Mouse (Mus musculus): ENCODE results near the gene Scrn3. TPM values are rescaled to one million over a fixed set of nuclear protein-coding genes. Genes with fewer than 3 reads are reported as not detected.
A peak's percentile ranks its signal among the peaks of the same experiment; 100 is the strongest.

The Scrn3 gene
- 2.3 and 2.9 TPM in 2 replicates for polyA plus RNA-seq (2012; rRNA removed)

GRCm38 (mm10) chr2:73312152-73313116 lies at the start of gene Scrn3, which contains the start of gene Cir1:
Gene Scrn3 (plus strand): TSS chr2:73312601.
Gene Cir1 (minus strand): TSS chr2:73312701.
- DNase-seq (ENCODE audit: low read depth in 1 of 2, low spot score in 2 of 2), result peak; percentile 95 to 96
- WGBS, result under 1% methylated on average over 64 of the region's 64 CpGs
- TF ChIP-seq POLR2A (IDR thresholded peaks at IDR 0.05; ENCODE audit: low read depth, low read length), result peak; percentile 90
- TF ChIP-seq CTCF (IDR thresholded peaks at IDR 0.05; ENCODE audit: extremely low read depth, insufficient read depth, insufficient read length, insufficient replicate concordance), result no peak

DNA sequence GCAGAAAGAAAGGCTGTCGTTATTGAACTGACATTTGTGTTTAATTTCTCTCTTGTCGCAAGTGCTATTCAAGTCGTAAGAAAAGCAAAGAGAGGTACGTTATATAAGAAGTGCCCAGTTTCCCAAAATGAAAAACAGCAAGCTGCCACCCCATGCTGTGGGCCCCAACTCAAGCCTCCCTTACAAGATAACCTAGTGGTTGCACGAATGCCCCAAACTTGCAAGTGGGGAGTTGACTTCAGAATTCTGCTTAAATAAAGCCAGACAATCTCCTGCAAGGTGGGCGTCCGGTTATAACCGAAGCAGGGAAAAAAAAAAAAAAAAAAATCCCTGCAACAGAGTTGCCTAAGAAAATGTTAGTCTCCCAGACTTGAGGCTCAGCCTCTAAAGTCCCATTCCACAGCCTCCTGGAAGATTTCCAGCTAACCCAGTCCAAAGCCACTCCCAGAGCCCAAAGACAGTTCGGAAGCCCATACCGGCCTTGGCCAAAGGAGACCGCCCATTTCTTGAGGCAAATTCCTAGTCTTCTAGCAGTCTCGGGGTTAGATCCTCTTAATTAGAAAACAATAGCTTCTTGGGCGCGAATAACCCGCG lies 49.1 kb upstream of the Scrn3 start:
- no peaks in the 10 kb centered on the region for H3K36me3 ChIP-seq (ENCODE audit: control insufficient read depth, insufficient read depth, low read length)
- DNase-seq (ENCODE audit: low read depth in 1 of 2, low spot score in 2 of 2), result no peak
- WGBS, result 21% methylated on average over 16 of the region's 16 CpGs
- peaks cover 25% of the 10 kb centered on the region for H3K27me3 ChIP-seq (ENCODE audit: control insufficient read depth, insufficient read depth, low read length)
- no peak overlapping the region for H3K27ac ChIP-seq (ENCODE audit: insufficient read depth, low read length)
- H3K4me3 ChIP-seq (ENCODE audit: extremely low read depth, insufficient read depth, insufficient read length), result no peak overlapping the region
- no peak for TF ChIP-seq CTCF (IDR thresholded peaks at IDR 0.05; ENCODE audit: extremely low read depth, insufficient read depth, insufficient read length, insufficient replicate concordance)
- no peak for TF ChIP-seq POLR2A (IDR thresholded peaks at IDR 0.05; ENCODE audit: low read depth, low read length)
- H3K4me1 ChIP-seq (ENCODE audit: control insufficient read depth, insufficient read depth, insufficient read length), result no peaks in the 10 kb centered on the region; the same call in 1 of the 2 replicates

More at GRCm38 (mm10) chr2:73312152-73313116, at the start of gene Scrn3, which contains the start of gene Cir1:
- Histone ChIP-seq H3K4me3 (ENCODE audit: extremely low read depth, insufficient read depth, insufficient read length) (peak within 1 kb of the TSS; percentile 83), H3K27me3 (ENCODE audit: control insufficient read depth, insufficient read depth, low read length) (no peaks in the 10 kb centered on the region), H3K4me1 (ENCODE audit: control insufficient read depth, insufficient read depth, insufficient read length) (peaks cover 3% of the 10 kb centered on the region; the same call in 1 of the 2 replicates), H3K36me3 (ENCODE audit: control insufficient read depth, insufficient read depth, low read length) (peaks cover 16% of the 10 kb centered on the region), H3K27ac (ENCODE audit: insufficient read depth, low read length) (peak within 1 kb of the TSS; percentile 81)

DNA sequence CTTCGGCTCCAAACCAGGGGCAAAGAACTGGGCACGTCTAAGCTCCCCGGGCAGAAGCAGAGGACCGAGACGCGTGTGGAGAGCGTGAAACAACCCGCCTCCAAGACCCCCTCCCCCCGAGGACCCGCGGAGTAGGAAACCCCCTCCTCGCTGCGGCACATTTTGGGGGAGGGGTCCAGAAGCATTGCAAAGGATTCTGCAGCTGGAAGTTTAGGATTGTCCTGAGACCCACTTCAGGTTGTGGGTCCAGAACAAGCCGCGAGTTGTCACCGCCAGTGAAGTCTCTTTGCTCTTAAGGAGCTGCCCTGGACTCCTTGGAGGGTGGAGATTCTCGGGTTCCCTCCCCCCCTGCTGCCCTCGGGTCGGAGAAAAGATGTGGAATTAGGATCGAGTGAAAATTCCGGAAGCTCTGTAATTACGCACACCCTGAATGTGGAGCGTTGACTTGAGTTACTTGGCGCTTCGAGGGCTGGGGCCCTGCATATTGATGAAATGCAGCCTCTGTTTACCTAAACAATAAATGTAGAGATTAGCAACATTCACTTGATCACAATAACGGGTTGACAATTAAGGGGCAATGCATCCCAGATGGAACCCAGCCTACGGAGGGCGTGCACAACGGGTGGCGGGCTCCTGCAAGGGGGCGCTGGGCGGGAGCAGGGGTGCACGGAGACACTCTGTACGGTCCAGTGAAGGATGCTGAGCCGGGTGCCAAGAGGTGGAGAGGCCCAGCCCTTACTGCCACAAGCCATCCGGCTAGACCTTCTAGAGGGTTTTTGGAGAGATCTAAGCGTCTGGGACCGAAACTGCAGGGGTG lies 48.4 kb upstream of the Scrn3 start:
- Histone ChIP-seq H3K27ac (ENCODE audit: insufficient read depth, low read length) (no peak overlapping the region), H3K4me1 (ENCODE audit: control insufficient read depth, insufficient read depth, insufficient read length) (no peaks in the 10 kb centered on the region; the same call in 1 of the 2 replicates), H3K4me3 (ENCODE audit: extremely low read depth, insufficient read depth, insufficient read length) (no peak overlapping the region), H3K36me3 (ENCODE audit: control insufficient read depth, insufficient read depth, low read length) (no peaks in the 10 kb centered on the region), H3K27me3 (ENCODE audit: control insufficient read depth, insufficient read depth, low read length) (peaks cover 29% of the 10 kb centered on the region)
- TF ChIP-seq POLR2A (IDR thresholded peaks at IDR 0.05; ENCODE audit: low read depth, low read length) (no peak), CTCF (IDR thresholded peaks at IDR 0.05; ENCODE audit: extremely low read depth, insufficient read depth, insufficient read length, insufficient replicate concordance) (no peak)
- no peak for DNase-seq (ENCODE audit: low read depth in 1 of 2, low spot score in 2 of 2)
- 6% methylated on average over 38 of the region's 38 CpGs for WGBS

DNA sequence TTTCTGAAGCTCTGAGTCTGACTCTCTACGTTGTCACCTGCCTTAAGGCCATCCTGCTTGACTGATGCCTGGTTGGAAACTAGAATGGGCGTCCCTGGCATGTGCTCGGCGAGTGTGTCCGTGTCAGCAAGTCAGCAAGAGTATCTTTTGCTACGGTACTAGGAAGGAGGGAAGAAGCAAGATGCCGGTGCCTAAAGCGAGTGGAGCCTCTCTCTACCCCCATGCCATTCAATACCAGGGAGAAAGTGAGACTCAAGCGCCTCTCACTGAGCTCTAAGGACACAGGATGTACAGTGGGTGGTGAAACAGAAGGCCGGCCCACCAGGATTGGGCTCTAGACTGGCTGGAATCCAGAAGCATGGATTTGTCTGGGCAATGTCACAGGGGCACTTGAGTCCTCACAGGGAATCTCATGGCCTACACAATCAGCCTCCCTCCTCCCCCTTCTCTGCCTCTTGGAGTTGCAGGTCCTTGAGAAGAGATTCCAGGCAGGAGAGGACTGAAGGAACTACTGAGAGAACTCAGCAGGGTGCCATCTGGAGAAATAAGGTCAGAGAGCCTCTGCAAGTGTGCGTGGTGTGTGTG lies 47.7 kb upstream of the Scrn3 start:
- H3K36me3 ChIP-seq (ENCODE audit: control insufficient read depth, insufficient read depth, low read length), result no peaks in the 10 kb centered on the region

DNA sequence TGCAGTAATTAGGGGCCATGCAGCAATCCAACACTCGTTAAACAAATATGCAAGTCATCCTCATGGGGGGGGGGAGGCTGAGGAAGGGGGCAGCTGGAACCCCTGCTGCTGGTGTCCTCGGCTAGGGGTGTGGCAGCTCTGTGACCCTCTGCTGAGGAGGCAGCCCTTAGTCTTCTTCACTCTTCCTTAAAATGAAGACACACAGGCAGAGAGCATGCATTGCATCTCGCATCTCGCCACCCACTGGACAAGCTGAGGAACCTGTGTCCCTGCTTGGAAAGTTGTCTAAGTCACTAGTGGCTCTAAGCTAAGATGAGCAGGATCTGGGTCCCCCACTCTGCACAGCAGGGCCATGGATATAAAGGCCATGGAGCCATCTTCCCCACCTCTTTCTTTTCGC lies 46.4 kb upstream of the Scrn3 start:
- Histone ChIP-seq H3K27ac (ENCODE audit: insufficient read depth, low read length) (no peak overlapping the region), H3K4me1 (ENCODE audit: control insufficient read depth, insufficient read depth, insufficient read length) (no peaks in the 10 kb centered on the region; the same call in 1 of the 2 replicates), H3K27me3 (ENCODE audit: control insufficient read depth, insufficient read depth, low read length) (peaks cover 39% of the 10 kb centered on the region), H3K4me3 (ENCODE audit: extremely low read depth, insufficient read depth, insufficient read length) (no peak overlapping the region), H3K36me3 (ENCODE audit: control insufficient read depth, insufficient read depth, low read length) (no peaks in the 10 kb centered on the region)
- DNase-seq (ENCODE audit: low read depth in 1 of 2, low spot score in 2 of 2), result no peak
- no peak for TF ChIP-seq POLR2A (IDR thresholded peaks at IDR 0.05; ENCODE audit: low read depth, low read length)
- no peak for TF ChIP-seq CTCF (IDR thresholded peaks at IDR 0.05; ENCODE audit: extremely low read depth, insufficient read depth, insufficient read length, insufficient replicate concordance)
- 12% methylated on average over 5 of the region's 5 CpGs for WGBS

More for the DNA sequence above, 47.7 kb upstream of the Scrn3 start:
- no peaks in the 10 kb centered on the region; the same call in 1 of the 2 replicates for H3K4me1 ChIP-seq (ENCODE audit: control insufficient read depth, insufficient read depth, insufficient read length)
- WGBS, result 11% methylated on average over 11 of the region's 11 CpGs
- no peak overlapping the region for H3K27ac ChIP-seq (ENCODE audit: insufficient read depth, low read length)
- DNase-seq (ENCODE audit: low read depth in 1 of 2, low spot score in 2 of 2), result no peak
- no peak overlapping the region for H3K4me3 ChIP-seq (ENCODE audit: extremely low read depth, insufficient read depth, insufficient read length)
- TF ChIP-seq CTCF (IDR thresholded peaks at IDR 0.05; ENCODE audit: extremely low read depth, insufficient read depth, insufficient read length, insufficient replicate concordance) (no peak), POLR2A (IDR thresholded peaks at IDR 0.05; ENCODE audit: low read depth, low read length) (no peak)
- peaks cover 31% of the 10 kb centered on the region for H3K27me3 ChIP-seq (ENCODE audit: control insufficient read depth, insufficient read depth, low read length)

DNA sequence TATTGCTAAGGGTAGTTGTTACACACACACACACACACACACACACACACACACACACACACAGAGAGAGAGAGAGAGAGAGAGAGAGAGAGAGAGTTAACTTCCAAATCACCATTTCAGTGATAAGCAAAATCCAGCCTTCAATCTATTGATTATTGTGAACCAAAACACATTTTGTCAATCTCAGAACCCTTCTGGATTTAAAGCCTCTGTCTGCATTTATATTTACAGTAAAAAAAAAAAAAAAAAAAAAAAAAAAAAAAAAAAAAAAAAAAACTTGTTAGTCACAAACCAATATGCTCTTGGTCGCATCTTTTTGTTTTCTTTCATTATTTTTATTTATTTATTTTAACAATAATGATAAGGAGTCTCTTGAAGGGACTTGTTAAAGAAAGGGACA lies 45.8 kb upstream of the Scrn3 start:
- peaks cover under 1% of the 10 kb centered on the region for H3K4me1 ChIP-seq (ENCODE audit: control insufficient read depth, insufficient read depth, insufficient read length)
- H3K27ac ChIP-seq (ENCODE audit: insufficient read depth, low read length), result no peak overlapping the region
- no peak for DNase-seq (ENCODE audit: low read depth in 1 of 2, low spot score in 2 of 2)
- WGBS, result 42% methylated on average over 1 of the region's 1 CpGs
- TF ChIP-seq CTCF (IDR thresholded peaks at IDR 0.05; ENCODE audit: extremely low read depth, insufficient read depth, insufficient read length, insufficient replicate concordance) (no peak), POLR2A (IDR thresholded peaks at IDR 0.05; ENCODE audit: low read depth, low read length) (no peak)
- no peaks in the 10 kb centered on the region for H3K36me3 ChIP-seq (ENCODE audit: control insufficient read depth, insufficient read depth, low read length)
- H3K4me3 ChIP-seq (ENCODE audit: extremely low read depth, insufficient read depth, insufficient read length), result no peak overlapping the region
- peaks cover 46% of the 10 kb centered on the region for H3K27me3 ChIP-seq (ENCODE audit: control insufficient read depth, insufficient read depth, low read length)

All from spleen, adult 2 months (tissue).